8 mouse cellular contexts compared by ENCODE assay signal in genomic region chr10:127620406-127621190, GRCm38 (mm10). TPM values are rescaled to one million over a fixed set of nuclear protein-coding genes. Genes with fewer than 3 reads are reported as not detected.
DNase-seq lines count a peak whose midpoint lies in the region; ATAC-seq lines count a peak whose summit lies in the region.

Lrp1 (minus strand) TSS chr10:127621148.

- H3K4me3 ChIP-seq in lung, embryonic 15.5 days, result peak within 1 kb of the TSS; percentile 70
- peak within 1 kb of the TSS; percentile 73 for H3K4me3 ChIP-seq in forebrain, embryonic 14.5 days (ENCODE audit: low read depth, low read length)
- H3K4me3 ChIP-seq in midbrain, embryonic 13.5 days (replicated peaks), result peak within 1 kb of the TSS; percentile 91

- peak; percentile 65 for ATAC-seq in lung, embryonic 15.5 days (ENCODE audit: borderline replicate concordance, extremely low read depth, low FRiP score, low TSS enrichment)
- peak; percentile 81 for ATAC-seq in forebrain, embryonic 14.5 days
- ATAC-seq in midbrain, embryonic 13.5 days, result peak; percentile 80
- no peak for ATAC-seq in megakaryocyte-erythroid progenitor cell, adult 5-6 weeks (replicated peaks; ENCODE audit: low FRiP score, low TSS enrichment, poor library complexity, severe bottlenecking)

- H3K9me3 ChIP-seq in lung, embryonic 15.5 days, result no peaks in the 10 kb centered on the region
- no peaks in the 10 kb centered on the region for H3K9me3 ChIP-seq in forebrain, embryonic 14.5 days (replicated peaks; ENCODE audit: control insufficient read depth, low read length)
- H3K9me3 ChIP-seq in midbrain, embryonic 13.5 days, result no peaks in the 10 kb centered on the region

- DNase-seq in lung, postnatal 25 days (ENCODE audit: low spot score), result no peak
- DNase-seq in adrenal gland, postnatal 4 days (ENCODE audit: low spot score in 2 of 2), result no peak
- peak; percentile 79 for DNase-seq in forebrain, embryonic 14.5 days (ENCODE audit: low spot score)
- no peak for DNase-seq in heart, postnatal 4 days
- DNase-seq in left cerebral cortex, postnatal 10 days (ENCODE audit: extremely low spot score in 1 of 2, low spot score in 2 of 2), result peak in 1 of 2 experiments; percentile 74

- peak within 1 kb of the TSS; percentile 97 for H3K4me2 ChIP-seq in lung, embryonic 15.5 days
- H3K4me2 ChIP-seq in forebrain, embryonic 14.5 days (ENCODE audit: low read length), result peak within 1 kb of the TSS; percentile 84
- peak within 1 kb of the TSS; percentile 84 for H3K4me2 ChIP-seq in midbrain, embryonic 13.5 days (replicated peaks)

- H3K27me3 ChIP-seq in lung, embryonic 15.5 days, result no peaks in the 10 kb centered on the region
- H3K27me3 ChIP-seq in forebrain, embryonic 14.5 days (replicated peaks; ENCODE audit: control insufficient read depth, insufficient read depth, low read length), result no peaks in the 10 kb centered on the region
- no peaks in the 10 kb centered on the region for H3K27me3 ChIP-seq in midbrain, embryonic 13.5 days

- peaks cover 50% of the 10 kb centered on the region for H3K4me1 ChIP-seq in lung, embryonic 15.5 days
- H3K4me1 ChIP-seq in forebrain, embryonic 14.5 days (ENCODE audit: control insufficient read depth, insufficient read depth, low read length), result peaks cover 36% of the 10 kb centered on the region
- peaks cover 53% of the 10 kb centered on the region for H3K4me1 ChIP-seq in midbrain, embryonic 13.5 days (replicated peaks)

- intact Hi-C loops in left cerebral cortex, postnatal 10 days (cut with DNase I), result loop anchor here (5.0 kb wide), 1 partner anchor 43 kb away; no protein-coding TSS in a partner anchor

- under 1% methylated on average over 25 of the region's 32 CpGs for WGBS in lung, embryonic 15.5 days
- under 1% methylated on average over 28 of the region's 32 CpGs for whole genome bisulfite sequencing in forebrain, embryonic 14.5 days
- WGBS in midbrain, embryonic 13.5 days, result under 1% methylated on average over 30 of the region's 32 CpGs

- H3K9ac ChIP-seq in lung, embryonic 15.5 days, result peak within 1 kb of the TSS; percentile 78
- peak within 1 kb of the TSS; percentile 94 for H3K9ac ChIP-seq in forebrain, embryonic 14.5 days (ENCODE audit: low read length)
- H3K9ac ChIP-seq in midbrain, embryonic 13.5 days (replicated peaks), result peak within 1 kb of the TSS; percentile 97

- H3K36me3 ChIP-seq in lung, embryonic 15.5 days, result no peaks in the 10 kb centered on the region
- H3K36me3 ChIP-seq in forebrain, embryonic 14.5 days (ENCODE audit: control insufficient read depth, insufficient read depth, low read length), result no peaks in the 10 kb centered on the region
- H3K36me3 ChIP-seq in midbrain, embryonic 13.5 days, result peaks cover 2% of the 10 kb centered on the region; the same call in 1 of the 2 replicates

- H3K27ac ChIP-seq in lung, embryonic 15.5 days, result peak within 1 kb of the TSS; percentile 99
- H3K27ac ChIP-seq in forebrain, embryonic 14.5 days (ENCODE audit: low read depth, low read length), result peak within 1 kb of the TSS; percentile 87
- H3K27ac ChIP-seq in midbrain, embryonic 13.5 days, result peak within 1 kb of the TSS; percentile 94

RNA-seq across cellular contexts. Expression of gene Lrp1, which starts in this region (rescaled TPM):
- 72.6 and 73.6 TPM in 2 replicates for polyA plus RNA-seq in lung, embryonic 15.5 days (2015; fragmentation: Nextera tagmentation; extraction: Ambion mirVana)
- total RNA-seq in adrenal gland, postnatal 4 days (2021), result 100 to 1,000 TPM; 283 to 301 TPM
- 60.2 and 81.2 TPM in 2 replicates for polyA plus RNA-seq in forebrain, embryonic 14.5 days (2014; fragmentation: Nextera tagmentation; extraction: Ambion mirVana)
- 10 to 100 TPM; 68.8 to 73.0 TPM for total RNA-seq in heart, postnatal 4 days (2021)
- 100 to 1,000 TPM; 264 to 283 TPM for total RNA-seq in left cerebral cortex, postnatal 10 days (2021)
- polyA plus RNA-seq in midbrain, embryonic 13.5 days (2015; fragmentation: Nextera tagmentation; extraction: Ambion mirVana), result 98.2 and 99.4 TPM in 2 replicates
- 0.26 TPM in 1 of 2 replicates, not detected in the other for total RNA-seq in megakaryocyte-erythroid progenitor cell, adult 5-6 weeks (2014; fragmentation: Nextera tagmentation)
- 0.04 TPM in 1 of 2 replicates, not detected in the other for total RNA-seq in megakaryocyte-erythroid progenitor cell, adult 5-6 weeks (2017)

Comparison
In these comparisons a context has a peak if more than half of its experiments do, and no peak if none do; other contexts are left out.
1. RNA of gene Lrp1 (total RNA-seq): 283 to 301 TPM in adrenal gland, postnatal 4 days, 264 to 283 TPM in left cerebral cortex, postnatal 10 days and 68.8 to 73.0 TPM in heart, postnatal 4 days; 0.04 to 0.26 TPM in megakaryocyte-erythroid progenitor cell, adult 5-6 weeks; every median in the first group is over 10 times any median in the second.
2. Peak in every context shown above with its lines, with median percentiles within 50 percentile points of each other: H3K27ac ChIP-seq, H3K4me2 ChIP-seq, H3K4me3 ChIP-seq and H3K9ac ChIP-seq.